Mouse (Mus musculus) B cell, adult 2 months (primary cell): ENCODE results near the gene Ddah1.

Source experiments
- DNase-seq, 2 experiments: peaks; one replicate each; pipeline ENCODE4 v3.0.0; 2022

Gene Ddah1

GRCm38 (mm10) chr3:145758561-145759378 lies at the start of gene Ddah1:
Gene Ddah1 (plus strand): TSS chr3:145758675.
- no peak for DNase-seq

GRCm38 (mm10) chr3:145715923-145716322 lies 42.6 kb upstream of the Ddah1 start:
- DNase-seq: no peak

GRCm38 (mm10) chr3:145719660-145720059 lies 38.8 kb upstream of the Ddah1 start:
- DNase-seq: no peak

- DNase-seq: no peak
Measured at GRCm38 (mm10) chr3:145725078-145725477, 33.4 kb upstream of the Ddah1 start.

GRCm38 (mm10) chr3:145728336-145728735 lies 30.1 kb upstream of the Ddah1 start:
- DNase-seq: no peak

GRCm38 (mm10) chr3:145729531-145729930 lies 28.9 kb upstream of the Ddah1 start:
- no peak for DNase-seq

GRCm38 (mm10) chr3:145730092-145730491 lies 28.4 kb upstream of the Ddah1 start:
- DNase-seq: no peak

GRCm38 (mm10) chr3:145734857-145735256 lies 23.6 kb upstream of the Ddah1 start:
- DNase-seq: no peak

- no peak for DNase-seq
Measured at GRCm38 (mm10) chr3:145736562-145736961, 21.9 kb upstream of the Ddah1 start.

GRCm38 (mm10) chr3:145738662-145739061 lies 19.8 kb upstream of the Ddah1 start:
- no peak for DNase-seq

- no peak for DNase-seq
Measured at GRCm38 (mm10) chr3:145739904-145740303, 18.6 kb upstream of the Ddah1 start.

- no peak for DNase-seq
Measured at GRCm38 (mm10) chr3:145743050-145743449, 15.4 kb upstream of the Ddah1 start.

GRCm38 (mm10) chr3:145743476-145744027 lies 14.9 kb upstream of the Ddah1 start:
- DNase-seq: no peak

GRCm38 (mm10) chr3:145748626-145749025 lies 9.8 kb upstream of the Ddah1 start:
- DNase-seq: no peak

GRCm38 (mm10) chr3:145756457-145756856 lies 2.0 kb upstream of the Ddah1 start:
- DNase-seq: no peak

- DNase-seq: no peak
Measured at GRCm38 (mm10) chr3:145757177-145757576, 1.3 kb upstream of the Ddah1 start.

GRCm38 (mm10) chr3:145757844-145758243 lies 631 bp upstream of the Ddah1 start:
- no peak for DNase-seq

- DNase-seq: no peak
Measured at GRCm38 (mm10) chr3:145759379-145760209, 1.1 kb downstream of the Ddah1 start.

GRCm38 (mm10) chr3:145760547-145760946 lies 2.1 kb downstream of the Ddah1 start:
- DNase-seq: no peak

GRCm38 (mm10) chr3:145761501-145762170 lies 3.2 kb downstream of the Ddah1 start:
- DNase-seq: no peak

GRCm38 (mm10) chr3:145762957-145763641 lies 4.6 kb downstream of the Ddah1 start:
- no peak for DNase-seq

GRCm38 (mm10) chr3:145763642-145763972 lies 5.1 kb downstream of the Ddah1 start:
- no peak for DNase-seq

- DNase-seq: no peak
Measured at GRCm38 (mm10) chr3:145764416-145764815, 5.9 kb downstream of the Ddah1 start.
